Comparison of ENCODE assay signal across 10 mouse cellular contexts in genomic region chr8:92331811-92332210, GRCm38 (mm10). TPM values are rescaled to one million over a fixed set of nuclear protein-coding genes. Genes with fewer than 3 reads are reported as not detected.
DNase-seq lines count a peak whose midpoint lies in the region; ATAC-seq and TF ChIP-seq lines count a peak whose summit lies in the region.
"Had no signal": no experiment of that assay in that cellular context is flagged by ENCODE, and none has a peak within 500 bp of the region (broad histone marks: within the 10 kb centered on the region; RNA-seq: fewer than 3 reads in every experiment).

No protein-coding gene starts in this region.

- no peak overlapping the region for H3K4me2 ChIP-seq in midbrain, postnatal 0 days (ENCODE audit: low read depth, low read length, poor library complexity, severe bottlenecking)
- no peak overlapping the region for H3K4me2 ChIP-seq in midbrain, embryonic 13.5 days (replicated peaks)
- no peak overlapping the region for H3K4me2 ChIP-seq in hindbrain, embryonic 13.5 days
- H3K4me2 ChIP-seq: limb, embryonic 15.5 days had no signal

- H3K9me3 ChIP-seq in midbrain, postnatal 0 days (ENCODE audit: low read length): no peaks in the 10 kb centered on the region
- no peaks in the 10 kb centered on the region for H3K9me3 ChIP-seq in midbrain, embryonic 13.5 days
- no peaks in the 10 kb centered on the region for H3K9me3 ChIP-seq in hindbrain, embryonic 13.5 days
- H3K9me3 ChIP-seq: limb, embryonic 15.5 days had no signal

- no peaks in the 10 kb centered on the region for H3K36me3 ChIP-seq in midbrain, postnatal 0 days (ENCODE audit: insufficient read depth, low read length)
- H3K36me3 ChIP-seq in midbrain, embryonic 13.5 days: peaks cover 36% of the 10 kb centered on the region
- H3K36me3 ChIP-seq in hindbrain, embryonic 13.5 days: peaks cover 8% of the 10 kb centered on the region; the same call in 1 of the 2 replicates
- H3K36me3 ChIP-seq: limb, embryonic 15.5 days had no signal

- WGBS in midbrain, postnatal 0 days: 82% methylated on average over 3 of the region's 3 CpGs
- 95% methylated on average over 3 of the region's 3 CpGs for WGBS in midbrain, embryonic 13.5 days
- WGBS in hindbrain, embryonic 13.5 days: 79% methylated on average over 3 of the region's 3 CpGs

- no peak for ATAC-seq in midbrain, postnatal 0 days (ENCODE audit: low FRiP score)
- ATAC-seq in midbrain, embryonic 13.5 days: no peak
- ATAC-seq in hindbrain, embryonic 13.5 days (ENCODE audit: low FRiP score): no peak

- no peaks in the 10 kb centered on the region for H3K27me3 ChIP-seq in midbrain, postnatal 0 days (ENCODE audit: insufficient read depth, low read length)
- no peaks in the 10 kb centered on the region for H3K27me3 ChIP-seq in midbrain, embryonic 13.5 days
- no peaks in the 10 kb centered on the region for H3K27me3 ChIP-seq in hindbrain, embryonic 13.5 days
- H3K27me3 ChIP-seq: limb, embryonic 15.5 days had no signal

- no peaks in the 10 kb centered on the region for H3K4me1 ChIP-seq in midbrain, postnatal 0 days (ENCODE audit: insufficient read depth, low read length)
- peaks cover 11% of the 10 kb centered on the region; the same call in 1 of the 2 replicates for H3K4me1 ChIP-seq in midbrain, embryonic 13.5 days (replicated peaks)
- 0 out of 2 replicates have a peak, but pooled peaks cover 3% of the 10 kb centered on the region for H3K4me1 ChIP-seq in hindbrain, embryonic 13.5 days (replicated peaks)
- H3K4me1 ChIP-seq: limb, embryonic 15.5 days had no signal

- DNase-seq in gastrocnemius, postnatal 10 days: peak; percentile 20
- DNase-seq in gastrocnemius, adult 8-10 months (ENCODE audit: low spot score in 2 of 2): no peak
- DNase-seq in midbrain, postnatal 0 days (ENCODE audit: low spot score): peak; percentile 42
- DNase-seq in kidney, postnatal 10 days: peak; percentile 16
- DNase-seq in testis, postnatal 14 days (ENCODE audit: low spot score): no peak
- DNase-seq: thymus, adult 2 months had no signal

- H3K9ac ChIP-seq in midbrain, postnatal 0 days (replicated peaks; ENCODE audit: low read length, poor library complexity, severe bottlenecking): no peak overlapping the region
- no peak overlapping the region for H3K9ac ChIP-seq in midbrain, embryonic 13.5 days (replicated peaks)
- no peak overlapping the region for H3K9ac ChIP-seq in hindbrain, embryonic 13.5 days
- H3K9ac ChIP-seq: limb, embryonic 15.5 days had no signal

- no peak for TF ChIP-seq CTCF in midbrain, postnatal 0 days (IDR thresholded peaks at IDR 0.05)

- no peak overlapping the region for H3K4me3 ChIP-seq in midbrain, postnatal 0 days (ENCODE audit: low read depth, low read length)
- H3K4me3 ChIP-seq in midbrain, embryonic 13.5 days (replicated peaks): no peak overlapping the region
- no peak overlapping the region for H3K4me3 ChIP-seq in hindbrain, embryonic 13.5 days
- H3K4me3 ChIP-seq: limb, embryonic 15.5 days; myocyte had no signal

- H3K27ac ChIP-seq in midbrain, postnatal 0 days (ENCODE audit: low read depth, low read length): no peak overlapping the region
- H3K27ac ChIP-seq in midbrain, embryonic 13.5 days: no peak overlapping the region
- H3K27ac ChIP-seq in hindbrain, embryonic 13.5 days: no peak overlapping the region
- H3K27ac ChIP-seq: limb, embryonic 15.5 days had no signal

RNA-seq across cellular contexts. Expression of gene Irx5, which starts 25.6 kb away (rescaled TPM):
- total RNA-seq in gastrocnemius, postnatal 10 days (2021): 1 to 10 TPM in 1 of 2 experiments, under 1 TPM in 1; 0.09 to 1.7 TPM
- total RNA-seq in gastrocnemius, adult 8-10 months (2022): under 1 TPM in 3 of 4 experiments, not detected in 1; 0.17 to 0.49 (median 0.22) TPM
- total RNA-seq in midbrain, postnatal 0 days (2014; rRNA removed): 30.5 and 37.7 TPM in 2 replicates
- 14.1 and 16.1 TPM in 2 replicates for polyA plus RNA-seq in midbrain, postnatal 0 days (2015; fragmentation: Nextera tagmentation; extraction: Ambion mirVana)
- 24.6 and 30.6 TPM in 2 replicates for polyA plus RNA-seq in midbrain, embryonic 13.5 days (2015; fragmentation: Nextera tagmentation; extraction: Ambion mirVana)
- 15.4 and 18.4 TPM in 2 replicates for polyA plus RNA-seq in hindbrain, embryonic 13.5 days (2015; fragmentation: Nextera tagmentation; extraction: Ambion mirVana)

Comparison
In these comparisons a context has a peak if more than half of its experiments do, and no peak if none do; other contexts are left out.
1. DNase-seq: peak in gastrocnemius, postnatal 10 days (single experiment), midbrain, postnatal 0 days (single experiment) and kidney, postnatal 10 days (single experiment); none in gastrocnemius, adult 8-10 months (0 of 2) and testis, postnatal 14 days (single experiment).
2. RNA of gene Irx5, which starts 25.6 kb away (total RNA-seq): 30.5 to 37.7 TPM in midbrain, postnatal 0 days; 0.09 to 1.7 TPM in gastrocnemius, postnatal 10 days and 0.17 to 0.49 TPM in gastrocnemius, adult 8-10 months; every median in the first group is over 10 times any median in the second.